Mouse (Mus musculus): ENCODE measurements around the gene Srrm2. TPM values are rescaled to one million over a fixed set of nuclear protein-coding genes. Genes with fewer than 3 reads are reported as not detected.
"Not testable (repeated sequence)": the region's sequence is repeated elsewhere in the genome, so short reads cannot be mapped to it uniquely, and the experiment has no call there.

Srrm2 gene
- total RNA-seq, 2 experiments from 2014 or later: 613 to 663 TPM

DNA sequence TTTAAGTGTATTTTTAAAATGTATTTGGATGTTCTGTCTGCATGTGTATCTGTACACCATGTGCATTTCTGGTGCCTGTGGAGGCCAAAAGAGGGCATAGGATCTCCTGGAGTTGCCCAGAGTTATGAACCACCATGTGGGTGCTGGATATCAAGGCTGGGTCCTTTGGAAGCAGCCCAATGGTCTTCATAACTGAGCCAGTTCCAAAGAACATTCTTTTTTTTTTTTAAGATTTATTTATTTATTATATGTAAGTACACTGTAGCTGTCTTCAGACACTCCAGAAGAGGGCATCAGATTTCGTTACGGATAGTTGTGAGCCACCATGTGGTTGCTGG is 18.1 kb upstream of the Srrm2 start:
- not testable (repeated sequence) for DNase-seq (ENCODE audit: low spot score in 2 of 2)
- Histone ChIP-seq H3K27ac (peak overlapping the region; percentile 43; the same call in 1 of the 2 replicates), H3K4me3 (peak overlapping the region; percentile 99)
- peak; percentile 36 for TF ChIP-seq CTCF (conservative IDR thresholded peaks at IDR 0.05)

DNA sequence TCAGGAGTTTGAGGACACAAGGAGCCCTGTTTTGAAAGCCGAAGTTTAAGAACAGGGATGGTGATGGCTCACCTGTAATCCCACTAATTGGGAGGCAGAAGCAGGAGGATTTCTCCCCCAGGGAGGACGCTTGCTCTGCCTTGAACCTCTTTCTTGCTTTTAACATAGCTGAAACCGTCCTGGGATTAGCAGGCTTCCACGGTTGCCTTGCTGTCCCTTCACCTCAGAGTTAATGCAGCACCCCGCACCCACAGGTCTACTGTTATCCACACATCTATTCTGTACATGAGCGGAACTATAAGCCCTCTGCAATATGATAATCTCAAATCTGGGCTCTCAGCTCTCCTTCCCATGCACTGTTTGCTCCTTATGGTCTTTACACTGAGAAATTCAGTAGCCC is 16.7 kb upstream of the Srrm2 start:
- DNase-seq (ENCODE audit: low spot score in 2 of 2): no peak
- no peak for TF ChIP-seq CTCF (conservative IDR thresholded peaks at IDR 0.05)
- Histone ChIP-seq H3K4me3 (no peak overlapping the region), H3K27ac (no peak overlapping the region)

GRCm38 (mm10) chr17:23774090-23774489 is 16.2 kb upstream of the Srrm2 start:
- peak; percentile 88 for TF ChIP-seq CTCF (conservative IDR thresholded peaks at IDR 0.05)
- DNase-seq (ENCODE audit: low spot score in 2 of 2): peak; percentile 61 to 73
- Histone ChIP-seq H3K4me3 (no peak overlapping the region), H3K27ac (no peak overlapping the region)

GRCm38 (mm10) chr17:23776216-23776615 is 14.1 kb upstream of the Srrm2 start:
- Histone ChIP-seq H3K27ac (no peak overlapping the region), H3K4me3 (no peak overlapping the region)
- no peak for DNase-seq (ENCODE audit: low spot score in 2 of 2)
- no peak for TF ChIP-seq CTCF (conservative IDR thresholded peaks at IDR 0.05)

DNA sequence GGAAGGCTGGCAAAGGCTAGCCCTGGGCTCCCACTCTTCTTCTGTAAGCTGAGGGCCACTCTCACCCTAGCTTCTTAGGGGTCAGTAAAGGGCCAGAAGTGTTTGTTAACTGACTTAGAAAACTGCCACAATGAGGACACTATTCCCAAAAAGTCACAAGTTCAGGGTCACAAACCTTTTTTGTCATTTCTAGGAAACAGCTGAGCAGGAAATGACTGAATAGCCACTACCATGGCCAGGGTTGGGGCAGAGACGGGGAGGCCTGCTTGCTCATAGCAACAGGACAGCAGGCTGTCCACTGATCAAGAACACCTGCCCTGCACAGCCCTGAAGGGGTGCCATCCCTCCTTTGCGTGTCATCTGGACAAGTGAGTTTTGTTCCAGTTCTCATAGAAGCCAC is 13.2 kb upstream of the Srrm2 start:
- H3K27ac ChIP-seq: no peak overlapping the region
- no peak overlapping the region for H3K4me3 ChIP-seq
- TF ChIP-seq CTCF (conservative IDR thresholded peaks at IDR 0.05): no peak
- DNase-seq (ENCODE audit: low spot score in 2 of 2): no peak

DNA sequence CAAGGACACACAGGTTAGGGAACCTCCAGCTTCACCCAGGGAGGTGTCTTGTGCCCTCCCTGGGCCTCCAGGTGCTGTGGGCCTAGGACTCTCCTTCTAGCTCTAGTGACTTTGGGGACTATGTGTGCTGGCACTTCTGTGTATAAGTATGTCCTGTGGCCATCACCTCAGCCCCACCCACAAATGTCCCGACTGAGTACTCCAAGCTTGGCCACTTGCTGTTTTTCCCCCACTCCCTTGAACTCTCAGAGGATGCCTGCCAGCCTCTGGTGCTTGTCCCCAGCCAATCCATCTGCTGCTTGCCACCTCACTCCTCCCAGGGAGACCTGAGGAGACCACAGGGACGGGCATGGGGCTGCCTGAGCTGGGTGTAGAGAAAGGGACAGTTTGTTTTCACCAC is 11.9 kb upstream of the Srrm2 start:
- TF ChIP-seq CTCF (conservative IDR thresholded peaks at IDR 0.05): no peak
- DNase-seq (ENCODE audit: low spot score in 2 of 2): no peak
- H3K27ac ChIP-seq: no peak overlapping the region
- H3K4me3 ChIP-seq: no peak overlapping the region

- DNase-seq (ENCODE audit: low spot score in 2 of 2): no peak
- Histone ChIP-seq H3K27ac (no peak overlapping the region), H3K4me3 (no peak overlapping the region)
- TF ChIP-seq CTCF (conservative IDR thresholded peaks at IDR 0.05): no peak
These were observed 7.0 kb upstream of the Srrm2 start for GRCm38 (mm10) chr17:23783352-23783751.

DNA sequence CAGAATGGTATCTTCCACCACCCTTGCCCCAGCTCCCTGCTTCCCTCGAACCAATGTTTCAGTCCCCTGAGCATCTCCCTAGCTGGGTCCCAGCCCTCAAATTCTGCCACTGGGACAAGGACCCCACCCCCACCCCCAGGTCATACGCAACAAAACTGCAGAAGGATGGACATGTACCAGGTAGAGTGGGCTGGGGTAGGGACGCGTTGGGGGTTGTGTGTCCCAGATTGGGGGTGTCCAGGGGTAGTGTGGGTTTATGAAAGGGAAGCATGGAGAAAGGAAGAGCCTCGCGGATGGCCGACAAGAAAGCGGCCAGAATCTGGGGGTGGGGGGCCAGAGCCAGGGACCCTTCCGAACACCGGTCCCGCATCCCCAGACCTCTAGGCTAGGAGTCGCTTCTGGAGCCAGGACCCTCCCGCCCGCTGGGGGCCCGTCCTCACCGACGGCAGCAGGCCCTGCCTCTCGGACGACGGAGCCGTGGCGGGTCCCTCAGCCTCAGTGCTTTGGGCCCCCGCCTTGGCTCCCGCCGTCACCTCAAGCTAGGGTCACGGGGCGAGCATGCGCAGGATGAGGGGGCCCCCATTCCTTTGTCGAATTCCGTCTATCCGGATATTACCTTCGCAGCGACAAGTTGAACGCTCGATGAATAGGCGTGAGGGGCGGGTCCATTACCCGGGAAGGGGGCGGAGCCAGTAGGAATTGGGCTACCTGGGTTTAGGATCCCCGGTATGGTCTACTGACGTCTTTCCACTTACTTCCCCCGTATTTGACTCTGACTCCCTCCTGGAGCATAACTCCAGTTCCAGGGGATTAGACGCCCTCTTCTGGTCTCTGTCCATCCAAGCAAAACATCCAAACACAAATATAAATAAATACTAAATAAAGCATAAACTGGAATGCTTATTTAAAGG is 4.5 kb upstream of the Srrm2 start, which contains the start of gene Flywch2:
Gene Flywch2 (minus strand): TSS at position 521 of the 911 bp plus-strand sequence.
- Histone ChIP-seq H3K4me3 (peak within 1 kb of the TSS; percentile 72), H3K27ac (peak within 1 kb of the TSS; percentile 93)
- peak; percentile 60 for TF ChIP-seq CTCF (conservative IDR thresholded peaks at IDR 0.05)
- peak; percentile 91 to 95 for DNase-seq (ENCODE audit: low spot score in 2 of 2)

DNA sequence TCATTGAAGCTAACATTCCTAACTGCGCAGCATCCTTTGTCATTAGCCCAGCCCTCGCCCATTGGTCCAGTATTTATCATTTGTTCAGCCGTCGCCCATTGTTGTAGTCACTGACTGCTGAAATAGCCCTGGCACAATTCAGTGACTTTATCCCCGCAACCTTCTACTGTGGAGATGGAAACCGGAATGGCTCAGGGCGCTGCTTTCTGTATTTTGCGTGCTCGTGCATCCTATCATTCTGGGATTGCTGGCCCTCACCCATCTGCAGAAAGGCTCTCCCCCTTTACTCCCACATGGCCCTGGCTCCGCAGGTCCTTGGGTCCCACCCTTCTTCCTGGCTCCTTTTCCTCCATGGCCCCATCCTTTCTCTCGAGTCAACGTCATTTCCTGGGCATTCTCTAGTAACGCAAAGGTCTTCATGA is 3.8 kb upstream of the Srrm2 start:
- Histone ChIP-seq H3K4me3 (peak overlapping the region; percentile 72), H3K27ac (peak overlapping the region; percentile 93)
- no peak for TF ChIP-seq CTCF (conservative IDR thresholded peaks at IDR 0.05)
- peak; percentile 35 to 37 for DNase-seq (ENCODE audit: low spot score in 2 of 2)

- no peak overlapping the region for H3K4me3 ChIP-seq
- no peak overlapping the region for H3K27ac ChIP-seq
- DNase-seq (ENCODE audit: low spot score in 2 of 2): no peak
- no peak for TF ChIP-seq CTCF (conservative IDR thresholded peaks at IDR 0.05)
These were observed 1.4 kb upstream of the Srrm2 start for GRCm38 (mm10) chr17:23788973-23789372.

- Histone ChIP-seq H3K4me3 (peak overlapping the region; percentile 67), H3K27ac (peak overlapping the region; percentile 96)
- no peak for TF ChIP-seq CTCF (conservative IDR thresholded peaks at IDR 0.05)
- DNase-seq (ENCODE audit: low spot score in 2 of 2): no peak
These were observed 523 bp upstream of the Srrm2 start for GRCm38 (mm10) chr17:23789749-23790268.

- Histone ChIP-seq H3K27ac (peak overlapping the region; percentile 96), H3K4me3 (peak overlapping the region; percentile 67)
- DNase-seq (ENCODE audit: low spot score in 2 of 2): no peak
- TF ChIP-seq CTCF (conservative IDR thresholded peaks at IDR 0.05): no peak
These were observed 686 bp downstream of the Srrm2 start for GRCm38 (mm10) chr17:23791079-23791357.

- DNase-seq (ENCODE audit: low spot score in 2 of 2): no peak
- no peak overlapping the region for H3K27ac ChIP-seq
- H3K4me3 ChIP-seq: no peak overlapping the region
- TF ChIP-seq CTCF (conservative IDR thresholded peaks at IDR 0.05): no peak
These were observed 5.0 kb downstream of the Srrm2 start for GRCm38 (mm10) chr17:23795323-23795722.

- DNase-seq (ENCODE audit: low spot score in 2 of 2): no peak
- no peak overlapping the region for H3K27ac ChIP-seq
- no peak for TF ChIP-seq CTCF (conservative IDR thresholded peaks at IDR 0.05)
- H3K4me3 ChIP-seq: no peak overlapping the region
These were observed 7.0 kb downstream of the Srrm2 start for GRCm38 (mm10) chr17:23797316-23797715.
